Comparison of ENCODE assay signal across 9 mouse cellular contexts in the genomic region with DNA sequence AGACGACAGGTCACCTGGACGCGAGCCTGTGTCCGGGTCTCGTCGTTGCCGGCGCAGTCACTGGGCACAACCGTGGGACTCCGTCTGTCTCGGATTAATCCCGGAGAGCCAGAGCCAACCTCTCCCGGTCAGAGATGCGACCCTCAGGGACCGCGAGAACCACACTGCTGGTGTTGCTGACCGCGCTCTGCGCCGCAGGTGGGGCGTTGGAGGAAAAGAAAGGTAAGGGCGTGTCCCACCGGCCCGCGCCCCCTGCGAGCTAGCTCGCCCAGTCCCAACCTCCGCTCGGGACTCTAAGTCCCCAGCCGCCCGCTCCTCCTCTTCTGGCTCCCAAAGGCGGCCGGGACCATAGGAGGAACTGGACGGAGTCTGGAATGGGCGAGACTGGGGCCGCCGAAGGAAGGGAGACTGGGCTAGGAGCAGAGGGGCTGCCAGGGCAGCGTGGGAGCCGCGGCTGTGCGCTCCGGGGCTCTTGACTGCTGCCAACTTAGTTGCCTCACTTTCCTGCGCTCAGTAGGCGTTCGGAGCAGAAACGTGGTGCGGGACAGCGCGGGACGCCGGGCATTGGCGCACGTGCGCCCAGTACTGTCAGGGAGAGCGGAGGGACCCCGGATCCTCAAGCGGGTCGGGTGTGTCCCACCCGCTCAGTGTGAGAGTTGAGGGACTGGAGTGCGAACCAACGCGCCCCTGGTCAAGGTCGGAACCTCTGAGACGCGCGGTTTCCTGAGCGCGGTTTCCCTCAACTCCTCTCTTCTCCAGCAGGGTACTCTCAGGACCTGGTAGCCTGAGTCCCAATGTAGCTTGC. TPM values are rescaled to one million over a fixed set of nuclear protein-coding genes. Genes with fewer than 3 reads are reported as not detected.
DNase-seq lines count a peak whose midpoint lies in the region; ATAC-seq and TF ChIP-seq lines count a peak whose summit lies in the region.
"Had no signal": no experiment of that assay in that cellular context is flagged by ENCODE, and none has a peak within 500 bp of the region (broad histone marks: within the 10 kb centered on the region; RNA-seq: fewer than 3 reads in every experiment).

No protein-coding gene starts in this region.

- ATAC-seq in frontal cortex, adult (ENCODE audit: low TSS enrichment): peak; percentile 45
- peak; percentile 69 for ATAC-seq in kidney, postnatal 0 days (replicated peaks; ENCODE audit: low FRiP score, low read depth)

- H3K4me3 ChIP-seq in kidney, postnatal 0 days (replicated peaks; ENCODE audit: low read depth, low read length): peak overlapping the region; percentile 70
- H3K4me3 ChIP-seq in testis, adult 2 months (ENCODE audit: control insufficient read depth, low read depth, low read length): peak overlapping the region; percentile 64

- peak overlapping the region; percentile 96 for H3K4me2 ChIP-seq in kidney, postnatal 0 days (ENCODE audit: low read length)

- no peak for TF ChIP-seq POLR2A in brain, embryonic 14.5 days (IDR thresholded peaks at IDR 0.05; ENCODE audit: borderline replicate concordance, extremely low read depth, insufficient read depth, insufficient read length, poor library complexity, severe bottlenecking)
- no peak for TF ChIP-seq POLR2A in testis, adult 2 months (IDR thresholded peaks at IDR 0.05; ENCODE audit: control insufficient read depth, low read depth, low read length)

- no peaks in the 10 kb centered on the region for H3K36me3 ChIP-seq in kidney, postnatal 0 days (ENCODE audit: insufficient read depth, low read length)
- H3K36me3 ChIP-seq in testis, adult 2 months (ENCODE audit: control insufficient read depth, insufficient read depth, low read length): no peaks in the 10 kb centered on the region

- no peak for DNase-seq in frontal cortex, postnatal 25 days (ENCODE audit: low spot score in 2 of 2)
- peak; percentile 30 for DNase-seq in brain, embryonic 14.5 days (ENCODE audit: low read depth)
- DNase-seq in heart, adult 9 months (ENCODE audit: low spot score in 2 of 2): peak; percentile 11 to 14
- DNase-seq in kidney, postnatal 0 days (ENCODE audit: low spot score): peak; percentile 58
- peak; percentile 35 to 60 for DNase-seq in lung, postnatal 4 days
- no peak for DNase-seq in thymus, adult 18-20 months

- H3K9ac ChIP-seq in kidney, postnatal 0 days (ENCODE audit: low read depth, low read length): peak overlapping the region; percentile 59

- H3K4me1 ChIP-seq in kidney, postnatal 0 days (replicated peaks; ENCODE audit: insufficient read depth, low read length): no peaks in the 10 kb centered on the region; the same call in 1 of the 2 replicates
- H3K4me1 ChIP-seq in testis, adult 2 months (ENCODE audit: control insufficient read depth, insufficient read depth, low read length): peaks cover 3% of the 10 kb centered on the region

- no peak for TF ChIP-seq CTCF in brain, embryonic 14.5 days (IDR thresholded peaks at IDR 0.05; ENCODE audit: borderline replicate concordance, extremely low read depth, insufficient read depth, insufficient read length)
- TF ChIP-seq CTCF in kidney, postnatal 0 days (IDR thresholded peaks at IDR 0.05; ENCODE audit: low read depth): 0 out of 2 replicates have a peak, but pooled peaks have one; percentile 26
- no peak for TF ChIP-seq CTCF in testis, adult 2 months (IDR thresholded peaks at IDR 0.05; ENCODE audit: control insufficient read depth, insufficient read depth, insufficient replicate concordance, low read depth, low read length)

- WGBS in kidney, postnatal 0 days: under 1% methylated on average over 68 of the region's 68 CpGs

- H3K9me3 ChIP-seq in kidney, postnatal 0 days (replicated peaks; ENCODE audit: low read length): no peaks in the 10 kb centered on the region

- peak overlapping the region; percentile 48; the same call in 1 of the 2 replicates for H3K27ac ChIP-seq in kidney, postnatal 0 days
- no peak overlapping the region for H3K27ac ChIP-seq in testis, adult 2 months (ENCODE audit: control insufficient read depth, insufficient read depth, low read depth, low read length)
- H3K27ac ChIP-seq: macrophage had no signal

- no peaks in the 10 kb centered on the region for H3K27me3 ChIP-seq in kidney, postnatal 0 days (ENCODE audit: insufficient read depth, low read length)
- no peaks in the 10 kb centered on the region for H3K27me3 ChIP-seq in testis, adult 2 months (ENCODE audit: control insufficient read depth, insufficient read depth, low read length)

RNA-seq across cellular contexts. Expression of a gene that starts 0.5 kb away (rescaled TPM):
- 3.1 and 5.0 TPM in 2 replicates for polyA plus RNA-seq in brain, embryonic 14.5 days (2012; rRNA removed)
- polyA plus RNA-seq in kidney, postnatal 0 days (2015; fragmentation: Nextera tagmentation; extraction: Ambion mirVana): 4.1 and 4.6 TPM in 2 replicates
- polyA plus RNA-seq in testis, adult 2 months (2012; rRNA removed): 1.7 and 1.8 TPM in 2 replicates

Comparison
In these comparisons a context has a peak if more than half of its experiments do, and no peak if none do; other contexts are left out.
1. DNase-seq: peak in brain, embryonic 14.5 days (single experiment), heart, adult 9 months (2 of 2), kidney, postnatal 0 days (single experiment) and lung, postnatal 4 days (2 of 2); none in frontal cortex, postnatal 25 days (0 of 2) and thymus, adult 18-20 months (0 of 2).